Mouse (Mus musculus) left cerebral cortex, postnatal 4 days (tissue): ENCODE measurements around the gene Gm26566. TPM values are rescaled to one million over a fixed set of nuclear protein-coding genes. Genes with fewer than 3 reads are reported as not detected.

Experiments
- DNase-seq: peaks from one replicate; pipeline ENCODE4 v3.0.0-alpha.2; 2022
- intact Hi-C: fragments of 180-260 bp; cut with DNase I; formaldehyde crosslinking; loops from one replicate; pipeline ENCODE4 v1.15.1; 2025
- total RNA-seq, 2 experiments: library from RNA; stranded (reverse); gene quantifications; 2 replicates each; pipeline ENCODE4 v1.2.3; 2021

Gm26566 gene
- 1 to 10 TPM; 1.5 to 1.7 TPM for total RNA-seq

GRCm38 (mm10) chr4:88721791-88722721 lies at the start of gene Gm26566, which contains the start of gene Klhl9:
Gm26566 (plus strand) TSS chr4:88721805.
Klhl9 (minus strand) TSS chr4:88722465.
- peak; percentile 96 for DNase-seq
- intact Hi-C loops = no loop called here

- DNase-seq = no peak
- intact Hi-C loops = no loop called here
Measured at GRCm38 (mm10) chr4:88676824-88677223, 44.8 kb upstream of the Gm26566 start, which contains the start of gene Ifna16. Ifna16 (minus strand) TSS chr4:88676924.

- DNase-seq = no peak
- intact Hi-C loops = no loop called here
Measured at GRCm38 (mm10) chr4:88680362-88680761, 41.2 kb upstream of the Gm26566 start.

- no peak for DNase-seq
- intact Hi-C loops = no loop called here
Measured at GRCm38 (mm10) chr4:88681353-88681752, 40.3 kb upstream of the Gm26566 start.

GRCm38 (mm10) chr4:88683812-88684211 lies 37.8 kb upstream of the Gm26566 start, which contains the start of gene Ifna2:
Ifna2 (minus strand) TSS chr4:88683912.
- intact Hi-C loops = no loop called here
- no peak for DNase-seq

- intact Hi-C loops = no loop called here
- no peak for DNase-seq
Measured at GRCm38 (mm10) chr4:88691259-88691658, 30.3 kb upstream of the Gm26566 start, which contains the start of gene Ifnab. Ifnab (minus strand) TSS chr4:88691359.

GRCm38 (mm10) chr4:88692537-88692936 lies 29.1 kb upstream of the Gm26566 start:
- no peak for DNase-seq
- intact Hi-C loops = no loop called here

GRCm38 (mm10) chr4:88693392-88693791 lies 28.2 kb upstream of the Gm26566 start:
- DNase-seq = no peak
- intact Hi-C loops = no loop called here

- intact Hi-C loops = no loop called here
- DNase-seq = peak; percentile 75
Measured at GRCm38 (mm10) chr4:88696237-88696884, 25.2 kb upstream of the Gm26566 start.

- no peak for DNase-seq
- intact Hi-C loops = no loop called here
Measured at GRCm38 (mm10) chr4:88697108-88697507, 24.5 kb upstream of the Gm26566 start.

- DNase-seq = no peak
- intact Hi-C loops = no loop called here
Measured at GRCm38 (mm10) chr4:88697753-88698152, 23.9 kb upstream of the Gm26566 start.

GRCm38 (mm10) chr4:88698781-88699180 lies 22.8 kb upstream of the Gm26566 start:
- intact Hi-C loops = no loop called here
- no peak for DNase-seq

- intact Hi-C loops = no loop called here
Measured at GRCm38 (mm10) chr4:88699301-88699700, 22.3 kb upstream of the Gm26566 start.

GRCm38 (mm10) chr4:88705924-88706323 lies 15.7 kb upstream of the Gm26566 start:
- intact Hi-C loops = no loop called here
- no peak for DNase-seq

More at GRCm38 (mm10) chr4:88699301-88699700, 22.3 kb upstream of the Gm26566 start:
- no peak for DNase-seq

GRCm38 (mm10) chr4:88707128-88707826 lies 14.3 kb upstream of the Gm26566 start:
- intact Hi-C loops = no loop called here
- no peak for DNase-seq

- intact Hi-C loops = no loop called here
- DNase-seq = no peak
Measured at GRCm38 (mm10) chr4:88714281-88714680, 7.3 kb upstream of the Gm26566 start.

- intact Hi-C loops = no loop called here
- no peak for DNase-seq
Measured at GRCm38 (mm10) chr4:88715059-88715458, 6.5 kb upstream of the Gm26566 start.

- DNase-seq = no peak
Measured at GRCm38 (mm10) chr4:88718715-88719114, 2.9 kb upstream of the Gm26566 start.

GRCm38 (mm10) chr4:88723497-88724090 lies 2.0 kb downstream of the Gm26566 start:
- intact Hi-C loops = no loop called here
- DNase-seq = no peak

More at GRCm38 (mm10) chr4:88718715-88719114, 2.9 kb upstream of the Gm26566 start:
- intact Hi-C loops = no loop called here

GRCm38 (mm10) chr4:88726727-88727126 lies 5.1 kb downstream of the Gm26566 start:
- no peak for DNase-seq
- intact Hi-C loops = no loop called here
